ENCODE assay signal across 8 mouse cellular contexts in genomic region chr9:113708361-113709280, GRCm38 (mm10). TPM values are rescaled to one million over a fixed set of nuclear protein-coding genes. Genes with fewer than 3 reads are reported as not detected.
DNase-seq lines count a peak whose midpoint lies in the region; ATAC-seq and TF ChIP-seq lines count a peak whose summit lies in the region.

No protein-coding gene starts in this region.

- H3K79me2 ChIP-seq in liver, adult 2 months (ENCODE audit: control insufficient read depth, insufficient read depth, low read length): peaks cover 34% of the 10 kb centered on the region; the same call in 1 of the 2 replicates

- H3K4me2 ChIP-seq in embryonic facial prominence, embryonic 13.5 days: peak overlapping the region; percentile 76
- H3K4me2 ChIP-seq in neural tube, embryonic 13.5 days: peak overlapping the region; percentile 83

- H3K4me3 ChIP-seq in liver, adult 2 months (ENCODE audit: insufficient read depth, low read depth, low read length): peak overlapping the region; percentile 90
- H3K4me3 ChIP-seq in embryonic facial prominence, embryonic 13.5 days: peak overlapping the region; percentile 98
- peak overlapping the region; percentile 95 for H3K4me3 ChIP-seq in limb, embryonic 10.5 days
- peak overlapping the region; percentile 91 for H3K4me3 ChIP-seq in neural tube, embryonic 13.5 days

- no peaks in the 10 kb centered on the region for H3K27me3 ChIP-seq in liver, adult 2 months (ENCODE audit: control insufficient read depth, insufficient read depth, low read length)
- H3K27me3 ChIP-seq in embryonic facial prominence, embryonic 13.5 days: no peaks in the 10 kb centered on the region
- no peaks in the 10 kb centered on the region for H3K27me3 ChIP-seq in limb, embryonic 10.5 days (ENCODE audit: low read depth, poor library complexity, severe bottlenecking)
- H3K27me3 ChIP-seq in neural tube, embryonic 13.5 days: no peaks in the 10 kb centered on the region

- DNase-seq in liver, adult 2 months (ENCODE audit: extremely low read depth, low read depth, low spot score): peak; percentile 23
- DNase-seq in liver: no peak
- no peak for DNase-seq in limb, embryonic 10.5 days (ENCODE audit: low spot score)
- DNase-seq in embryo, embryonic 10 days (ENCODE audit: low spot score): no peak
- DNase-seq in layer of hippocampus, adult 11-12 months (ENCODE audit: low spot score): no peak
- no peak for DNase-seq in frontal cortex, adult 2 months (ENCODE audit: extremely low spot score in 1 of 2, low spot score in 1 of 2)

- WGBS in liver, adult 2 months: 52% methylated on average over 19 of the region's 19 CpGs
- WGBS in embryonic facial prominence, embryonic 13.5 days: 55% methylated on average over 19 of the region's 19 CpGs
- WGBS in limb, embryonic 10.5 days: 60% methylated on average over 19 of the region's 19 CpGs
- 58% methylated on average over 19 of the region's 19 CpGs for WGBS in neural tube, embryonic 13.5 days

- ATAC-seq in embryonic facial prominence, embryonic 13.5 days (ENCODE audit: insufficient number of reproducible peaks, insufficient read depth, low FRiP score, low TSS enrichment, low read depth): peak; percentile 15; the same call in 1 of the 2 replicates
- 0 out of 2 replicates have a peak, but pooled peaks have one; percentile 44 for ATAC-seq in neural tube, embryonic 13.5 days (ENCODE audit: low read depth)

- H3K9me3 ChIP-seq in embryonic facial prominence, embryonic 13.5 days: no peaks in the 10 kb centered on the region
- no peaks in the 10 kb centered on the region for H3K9me3 ChIP-seq in limb, embryonic 10.5 days (replicated peaks)
- H3K9me3 ChIP-seq in neural tube, embryonic 13.5 days: no peaks in the 10 kb centered on the region

- no peak for TF ChIP-seq POLR2A in liver, adult 2 months (IDR thresholded peaks at IDR 0.05; ENCODE audit: extremely low read depth, insufficient read depth, low read length)

- TF ChIP-seq CTCF in liver, adult 2 months (IDR thresholded peaks at IDR 0.05; ENCODE audit: low read depth, low read length): no peak

- peak overlapping the region; percentile 50 for H3K27ac ChIP-seq in liver, adult 2 months (replicated peaks; ENCODE audit: insufficient read depth, low read depth, low read length)
- no peak overlapping the region for H3K27ac ChIP-seq in embryonic facial prominence, embryonic 13.5 days
- peak overlapping the region; percentile 94 for H3K27ac ChIP-seq in limb, embryonic 10.5 days
- peak overlapping the region; percentile 83; the same call in 1 of the 2 replicates for H3K27ac ChIP-seq in neural tube, embryonic 13.5 days (replicated peaks)

- H3K36me3 ChIP-seq in liver, adult 2 months (ENCODE audit: control insufficient read depth, insufficient read depth, low read length): no peaks in the 10 kb centered on the region
- peaks cover 2% of the 10 kb centered on the region; the same call in 1 of the 2 replicates for H3K36me3 ChIP-seq in embryonic facial prominence, embryonic 13.5 days
- no peaks in the 10 kb centered on the region; the same call in 1 of the 2 replicates for H3K36me3 ChIP-seq in limb, embryonic 10.5 days
- no peaks in the 10 kb centered on the region for H3K36me3 ChIP-seq in neural tube, embryonic 13.5 days

- peak overlapping the region; percentile 20; the same call in 1 of the 2 replicates for H3K9ac ChIP-seq in liver, adult 2 months (ENCODE audit: low read depth, low read length)
- peak overlapping the region; percentile 97 for H3K9ac ChIP-seq in embryonic facial prominence, embryonic 13.5 days
- peak overlapping the region; percentile 91 for H3K9ac ChIP-seq in neural tube, embryonic 13.5 days

- peaks cover 23% of the 10 kb centered on the region for H3K4me1 ChIP-seq in liver, adult 2 months (ENCODE audit: control insufficient read depth, insufficient read depth, low read length)
- H3K4me1 ChIP-seq in embryonic facial prominence, embryonic 13.5 days: peaks cover 27% of the 10 kb centered on the region
- peaks cover 19% of the 10 kb centered on the region for H3K4me1 ChIP-seq in limb, embryonic 10.5 days
- peaks cover 33% of the 10 kb centered on the region for H3K4me1 ChIP-seq in neural tube, embryonic 13.5 days (replicated peaks)

RNA-seq across cellular contexts. Expression of gene Pdcd6ip, which starts 0.6 kb away (rescaled TPM):
- total RNA-seq in liver, adult 2 months (2014; rRNA removed): 33.9 and 44.2 TPM in 2 replicates
- polyA plus RNA-seq in liver, adult 2 months (2012; rRNA removed): 41.0 and 56.6 TPM in 2 replicates
- polyA plus RNA-seq in embryonic facial prominence, embryonic 13.5 days (2015; fragmentation: Nextera tagmentation; extraction: Ambion mirVana): 55.5 and 60.5 TPM in 2 replicates
- 58.8 and 59.2 TPM in 2 replicates for polyA plus RNA-seq in limb, embryonic 10.5 days (2016; fragmentation: Nextera tagmentation; extraction: Ambion mirVana)
- polyA plus RNA-seq in neural tube, embryonic 13.5 days (2015; fragmentation: Nextera tagmentation; extraction: Ambion mirVana): 40.8 and 49.3 TPM in 2 replicates
- polyA plus RNA-seq in frontal cortex, adult 2 months (2012; rRNA removed): 39.8 and 44.6 TPM in 2 replicates

RNA-seq across cellular contexts. Expression of gene Clasp2, which starts 32.7 kb away (rescaled TPM):
- 16.2 and 17.4 TPM in 2 replicates for total RNA-seq in liver, adult 2 months (2014; rRNA removed)
- polyA plus RNA-seq in liver, adult 2 months (2012; rRNA removed): 2.3 and 2.6 TPM in 2 replicates
- 28.0 and 31.2 TPM in 2 replicates for polyA plus RNA-seq in embryonic facial prominence, embryonic 13.5 days (2015; fragmentation: Nextera tagmentation; extraction: Ambion mirVana)
- polyA plus RNA-seq in limb, embryonic 10.5 days (2016; fragmentation: Nextera tagmentation; extraction: Ambion mirVana): 29.5 and 31.7 TPM in 2 replicates
- polyA plus RNA-seq in neural tube, embryonic 13.5 days (2015; fragmentation: Nextera tagmentation; extraction: Ambion mirVana): 111 and 116 TPM in 2 replicates
- polyA plus RNA-seq in frontal cortex, adult 2 months (2012; rRNA removed): 116 and 122 TPM in 2 replicates

Comparison
In these comparisons a context has a peak if more than half of its experiments do, and no peak if none do; other contexts are left out.
1. H3K9ac ChIP-seq: peak in every context shown above with its lines; median percentile 97 in embryonic facial prominence, embryonic 13.5 days; 91 in neural tube, embryonic 13.5 days; 20 in liver, adult 2 months.